Mouse (Mus musculus): ENCODE measurements around the gene Cpeb4.

GRCm38 (mm10) chr11:31839084-31839460, 32.9 kb upstream of the Cpeb4 start:
- no peak for TF ChIP-seq CTCF (IDR thresholded peaks at IDR 0.05; ENCODE audit: control insufficient read depth, insufficient read depth, insufficient read length)
- no peak for TF ChIP-seq MAX (IDR thresholded peaks at IDR 0.05)
- no peak for TF ChIP-seq USF1 (IDR thresholded peaks at IDR 0.05; ENCODE audit: low read depth)
- no peak for TF ChIP-seq MYOD1 (IDR thresholded peaks at IDR 0.05; ENCODE audit: control insufficient read depth, insufficient read length, low read depth)
- no peak for TF ChIP-seq CEBPB (IDR thresholded peaks at IDR 0.05; ENCODE audit: low read depth)
- no peak for TF ChIP-seq MYOG (IDR thresholded peaks at IDR 0.05; ENCODE audit: control insufficient read depth, extremely low read depth, insufficient read length)
